12 mouse cellular contexts compared by ENCODE assay signal in genomic region chr11:22813921-22814704, GRCm38 (mm10). TPM values are rescaled to one million over a fixed set of nuclear protein-coding genes. Genes with fewer than 3 reads are reported as not detected.
DNase-seq lines count a peak whose midpoint lies in the region; ATAC-seq lines count a peak whose summit lies in the region.
"Had no signal": no experiment of that assay in that cellular context is flagged by ENCODE, and none has a peak within 500 bp of the region (broad histone marks: within the 10 kb centered on the region; RNA-seq: fewer than 3 reads in every experiment).

No protein-coding gene starts in this region.

- H3K36me3 ChIP-seq in macrophage (ENCODE audit: inconsistent target), result no peaks in the 10 kb centered on the region
- H3K36me3 ChIP-seq in hindbrain, embryonic 11.5 days (ENCODE audit: control insufficient read depth, insufficient read depth, low read length), result no peaks in the 10 kb centered on the region
- H3K36me3 ChIP-seq in midbrain, embryonic 15.5 days (replicated peaks), result no peaks in the 10 kb centered on the region
- H3K36me3 ChIP-seq: embryonic facial prominence, embryonic 15.5 days had no signal

- H3K4me1 ChIP-seq in hindbrain, embryonic 11.5 days (replicated peaks; ENCODE audit: control insufficient read depth, insufficient read depth, low read length), result no peaks in the 10 kb centered on the region
- no peaks in the 10 kb centered on the region for H3K4me1 ChIP-seq in midbrain, embryonic 15.5 days
- H3K4me1 ChIP-seq: embryonic facial prominence, embryonic 15.5 days had no signal

- no peak for ATAC-seq in hindbrain, embryonic 11.5 days (ENCODE audit: low FRiP score)
- ATAC-seq in midbrain, embryonic 15.5 days (replicated peaks), result no peak
- ATAC-seq: hindbrain, embryonic 16.5 days had no signal

- H3K4me3 ChIP-seq in macrophage (ENCODE audit: inconsistent target), result no peak overlapping the region; the same call in 1 of the 2 replicates
- no peak overlapping the region for H3K4me3 ChIP-seq in hindbrain, embryonic 11.5 days (ENCODE audit: low read depth, low read length)
- H3K4me3 ChIP-seq in midbrain, embryonic 15.5 days, result no peak overlapping the region
- H3K4me3 ChIP-seq: embryonic facial prominence, embryonic 15.5 days had no signal

- H3K9ac ChIP-seq in hindbrain, embryonic 11.5 days (ENCODE audit: low read depth, low read length), result no peak overlapping the region
- H3K9ac ChIP-seq in midbrain, embryonic 15.5 days, result no peak overlapping the region
- H3K9ac ChIP-seq: embryonic facial prominence, embryonic 15.5 days had no signal

- no peaks in the 10 kb centered on the region; the same call in 1 of the 2 replicates for H3K79me2 ChIP-seq in macrophage (ENCODE audit: inconsistent target)

- no peaks in the 10 kb centered on the region for H3K27me3 ChIP-seq in hindbrain, embryonic 11.5 days (ENCODE audit: control insufficient read depth, insufficient read depth, low read length)
- no peaks in the 10 kb centered on the region for H3K27me3 ChIP-seq in midbrain, embryonic 15.5 days (replicated peaks)
- H3K27me3 ChIP-seq: embryonic facial prominence, embryonic 15.5 days had no signal

- H3K4me2 ChIP-seq in hindbrain, embryonic 11.5 days (replicated peaks; ENCODE audit: low read depth, low read length), result no peak overlapping the region
- no peak overlapping the region for H3K4me2 ChIP-seq in midbrain, embryonic 15.5 days
- H3K4me2 ChIP-seq: embryonic facial prominence, embryonic 15.5 days had no signal

- H3K27ac ChIP-seq in macrophage, result peak overlapping the region; percentile 89
- no peak overlapping the region for H3K27ac ChIP-seq in hindbrain, embryonic 11.5 days (ENCODE audit: low read depth, low read length)
- H3K27ac ChIP-seq in midbrain, embryonic 15.5 days, result no peak overlapping the region
- H3K27ac ChIP-seq: embryonic facial prominence, embryonic 15.5 days had no signal

- no peaks in the 10 kb centered on the region for H3K9me3 ChIP-seq in hindbrain, embryonic 11.5 days (ENCODE audit: control insufficient read depth, low read length)
- H3K9me3 ChIP-seq in midbrain, embryonic 15.5 days, result no peaks in the 10 kb centered on the region
- H3K9me3 ChIP-seq: embryonic facial prominence, embryonic 15.5 days had no signal

- WGBS in macrophage (ENCODE audit: missing documents), result 9% methylated on average over 4 of the region's 5 CpGs
- WGBS in hindbrain, embryonic 11.5 days, result 91% methylated on average over 5 of the region's 5 CpGs
- 84% methylated on average over 5 of the region's 5 CpGs for WGBS in midbrain, embryonic 15.5 days

- intact Hi-C loops in heart, postnatal 36 days (cut with DNase I), result no loop called here
- intact Hi-C loops in left cerebral cortex, postnatal 25 days (cut with DNase I), result no loop called here

- DNase-seq in heart, adult 11 months, result peak; percentile 92
- DNase-seq in heart, postnatal 36 days, result no peak
- peak; percentile 37 for DNase-seq in thymus, postnatal 14 days
- DNase-seq in thymus, postnatal 4 days, result no peak
- no peak for DNase-seq in left cerebral cortex, postnatal 25 days (ENCODE audit: low spot score in 2 of 2)
- DNase-seq in hindbrain, embryonic 11.5 days (ENCODE audit: low spot score), result no peak
- DNase-seq: cerebellum, adult 11 months; right cerebral cortex, postnatal 14 days had no signal

RNA-seq across cellular contexts. Expression of gene B3gnt2, which starts 46.6 kb away (rescaled TPM):
- 1 to 10 TPM; 6.3 to 7.7 TPM for total RNA-seq in heart, postnatal 36 days (2021)
- 100 to 1,000 TPM in 9 of 26 experiments, 10 to 100 TPM in 17; 43.8 to 185 (median 90.5) TPM for total RNA-seq in macrophage (2018; cell fraction: chromatin; rRNA removed)
- total RNA-seq in macrophage (2018; cell fraction: cytosol; rRNA removed), result 100 to 1,000 TPM in 22 of 26 experiments, 10 to 100 TPM in 4; 85.2 to 192 (median 117) TPM
- 100 to 1,000 TPM in 25 of 26 experiments, 10 to 100 TPM in 1; 81.7 to 283 (median 169) TPM for total RNA-seq in macrophage (2018; cell fraction: nucleus; rRNA removed)
- 41.8 to 69.9 TPM (median 65.2 TPM) in 3 replicates for polyA plus RNA-seq in macrophage (2018)
- total RNA-seq in left cerebral cortex, postnatal 25 days (2021), result 10 to 100 TPM; 14.0 to 15.2 TPM
- 1.7 and 3.0 TPM in 2 replicates for polyA plus RNA-seq in hindbrain, embryonic 11.5 days (2014; fragmentation: Nextera tagmentation; extraction: Ambion mirVana)
- polyA plus RNA-seq in midbrain, embryonic 15.5 days (2015; fragmentation: Nextera tagmentation; extraction: Ambion mirVana), result 2.0 and 3.6 TPM in 2 replicates

Comparison
In these comparisons a context has a peak if more than half of its experiments do, and no peak if none do; other contexts are left out.
1. DNase-seq: peak in heart, adult 11 months (single experiment) and thymus, postnatal 14 days (single experiment); none in heart, postnatal 36 days (0 of 2), thymus, postnatal 4 days (single experiment), left cerebral cortex, postnatal 25 days (0 of 2) and hindbrain, embryonic 11.5 days (single experiment).